Mouse (Mus musculus) forebrain, embryonic 11.5 days (tissue): ENCODE data around the gene Slc25a30. TPM values are rescaled to one million over a fixed set of nuclear protein-coding genes. Genes with fewer than 3 reads are reported as not detected.

Experiments
- ATAC-seq: fragments of 200-750 bp; cut with Nextera tagmentation; replicated peaks from 2 replicates; pipeline ENCODE4 v1.8.0; 2017; ENCODE audit warnings: moderate TSS enrichment; ENCODE audit not compliant: low FRiP score
- DNase-seq: peaks from one replicate; pipeline ENCODE4 v3.0.0-alpha.2; 2017; ENCODE audit warnings: low spot score
- H3K27ac ChIP-seq: fragments of 300-500 bp; sonication (generic); 2 replicates; pipeline ENCODE4 v1.5.1; 2014; ENCODE audit warnings: low read depth, low read length
- H3K27me3 ChIP-seq: fragments of 300-500 bp; sonication (generic); 2 replicates; pipeline ENCODE4 v1.6.1; 2014; ENCODE audit warnings: mild to moderate bottlenecking, low read length, mixed read lengths; ENCODE audit not compliant: control insufficient read depth, insufficient read depth
- H3K36me3 ChIP-seq: fragments of 300-500 bp; sonication (generic); 2 replicates; pipeline ENCODE4 v1.6.1; 2014; ENCODE audit warnings: mild to moderate bottlenecking, low read length, moderate library complexity, mixed read lengths; ENCODE audit not compliant: control insufficient read depth, insufficient read depth
- H3K4me1 ChIP-seq: fragments of 300-500 bp; sonication (generic); replicated peaks from 2 replicates; pipeline ENCODE4 v1.6.1; 2014; ENCODE audit warnings: low read length, mixed read lengths; ENCODE audit not compliant: control insufficient read depth, insufficient read depth
- H3K4me2 ChIP-seq: fragments of 300-500 bp; sonication (generic); 2 replicates; pipeline ENCODE4 v1.6.1; 2014; ENCODE audit warnings: low read depth, mild to moderate bottlenecking, low read length, moderate library complexity, mixed read lengths; ENCODE audit not compliant: severe bottlenecking
- H3K4me3 ChIP-seq: fragments of 300-500 bp; sonication (generic); 2 replicates; pipeline ENCODE4 v1.5.1; 2014; ENCODE audit warnings: low read depth, low read length
- H3K9ac ChIP-seq: fragments of 300-500 bp; sonication (generic); 2 replicates; pipeline ENCODE4 v1.6.1; 2014; ENCODE audit warnings: low read length
- H3K9me3 ChIP-seq: fragments of 300-500 bp; sonication (generic); 2 replicates; pipeline ENCODE4 v1.6.1; 2016; ENCODE audit warnings: low read length, mixed read lengths; ENCODE audit not compliant: control insufficient read depth
- WGBS: fragments of 180-500 bp; shearing (Covaris S2); extraction: QIAGEN DNeasy Blood & Tissue Kit; methylation state at CpG from one replicate; pipeline ENCODE4 v1.1.7; 2014; 5-methylcytosine and 5-hydroxymethylcytosine counted together
- polyA plus RNA-seq: library from polyadenylated mRNA; unstranded; fragments of >200 nt; fragmentation: Nextera tagmentation; extraction: Ambion mirVana; gene quantifications from 2 replicates; pipeline ENCODE4 v1.2.1, GENCODE M21; 2014

The Slc25a30 gene
- polyA plus RNA-seq, 1 experiment from 2014 or later = 9.4 TPM

GRCm38 (mm10) chr14:75767492-75768274 is 19.2 kb downstream of the Slc25a30 start:
- Histone ChIP-seq H3K27ac (peak overlapping the region; percentile 62), H3K4me1 (no peaks in the 10 kb centered on the region; the same call in 1 of the 2 replicates), H3K4me2 (no peak overlapping the region), H3K9me3 (no peaks in the 10 kb centered on the region), H3K9ac (peak overlapping the region; percentile 56), H3K27me3 (no peaks in the 10 kb centered on the region), H3K4me3 (no peak overlapping the region), H3K36me3 (peaks cover 3% of the 10 kb centered on the region; the same call in 1 of the 2 replicates)
- peak; percentile 91 for DNase-seq
- 54% methylated on average over 17 of the region's 17 CpGs for WGBS
- peak; percentile 89 for ATAC-seq

- WGBS = 63% methylated on average over 10 of the region's 10 CpGs
- ATAC-seq (0 out of 2 replicates have a peak, but pooled peaks have one; percentile 58), DNase-seq (no peak)
These were observed 25.6 kb downstream of the Slc25a30 start for GRCm38 (mm10) chr14:75761028-75761805.

GRCm38 (mm10) chr14:75758401-75758800 is 28.4 kb downstream of the Slc25a30 start:
- Histone ChIP-seq H3K4me1 (peaks cover 2% of the 10 kb centered on the region; the same call in 1 of the 2 replicates), H3K4me3 (no peak overlapping the region), H3K36me3 (no peaks in the 10 kb centered on the region; the same call in 1 of the 2 replicates), H3K27ac (no peak overlapping the region), H3K9ac (no peak overlapping the region), H3K27me3 (no peaks in the 10 kb centered on the region), H3K4me2 (no peak overlapping the region), H3K9me3 (no peaks in the 10 kb centered on the region)
- DNase-seq (no peak), ATAC-seq (no peak)
- 80% methylated on average over 7 of the region's 7 CpGs for WGBS

More at GRCm38 (mm10) chr14:75761028-75761805, 25.6 kb downstream of the Slc25a30 start:
- Histone ChIP-seq H3K4me1 (no peaks in the 10 kb centered on the region), H3K4me3 (no peak overlapping the region), H3K27ac (no peak overlapping the region), H3K36me3 (peaks cover 3% of the 10 kb centered on the region; the same call in 1 of the 2 replicates), H3K9me3 (no peaks in the 10 kb centered on the region), H3K27me3 (no peaks in the 10 kb centered on the region), H3K9ac (no peak overlapping the region), H3K4me2 (no peak overlapping the region)

- ATAC-seq (no peak), DNase-seq (no peak)
- Histone ChIP-seq H3K4me3 (no peak overlapping the region), H3K27me3 (no peaks in the 10 kb centered on the region), H3K4me2 (no peak overlapping the region), H3K36me3 (no peaks in the 10 kb centered on the region; the same call in 1 of the 2 replicates), H3K27ac (no peak overlapping the region), H3K4me1 (peaks cover 5% of the 10 kb centered on the region; the same call in 1 of the 2 replicates), H3K9me3 (no peaks in the 10 kb centered on the region), H3K9ac (no peak overlapping the region)
- 87% methylated on average over 2 of the region's 2 CpGs for WGBS
These were observed 29.0 kb downstream of the Slc25a30 start for GRCm38 (mm10) chr14:75757821-75758220.

- H3K4me2 ChIP-seq = no peak overlapping the region
- no peaks in the 10 kb centered on the region for H3K27me3 ChIP-seq
- no peak for DNase-seq
- H3K9ac ChIP-seq = no peak overlapping the region
- 89% methylated on average over 6 of the region's 6 CpGs for whole genome bisulfite sequencing
- no peaks in the 10 kb centered on the region for H3K9me3 ChIP-seq
- no peak overlapping the region for H3K4me3 ChIP-seq
- no peak for ATAC-seq
- no peaks in the 10 kb centered on the region; the same call in 1 of the 2 replicates for H3K36me3 ChIP-seq
- H3K27ac ChIP-seq = no peak overlapping the region
- peaks cover 7% of the 10 kb centered on the region; the same call in 1 of the 2 replicates for H3K4me1 ChIP-seq
These were observed 29.9 kb downstream of the Slc25a30 start for GRCm38 (mm10) chr14:75756971-75757370.

GRCm38 (mm10) chr14:75753991-75754817 is 32.6 kb downstream of the Slc25a30 start, which contains the start of gene Cog3:
TSS of gene Cog3 (minus strand) at chr14:75754517.
- peak within 1 kb of the TSS; percentile 82 for H3K9ac ChIP-seq
- H3K9me3 ChIP-seq = no peaks in the 10 kb centered on the region
- H3K4me1 ChIP-seq = peaks cover 7% of the 10 kb centered on the region; the same call in 1 of the 2 replicates
- H3K4me3 ChIP-seq = peak within 1 kb of the TSS; percentile 92
- peak within 1 kb of the TSS; percentile 59 for H3K27ac ChIP-seq
- ATAC-seq = peak; percentile 96
- 1% methylated on average over 73 of the region's 78 CpGs for WGBS
- DNase-seq = peak; percentile 95
- H3K27me3 ChIP-seq = no peaks in the 10 kb centered on the region
- no peaks in the 10 kb centered on the region for H3K36me3 ChIP-seq
- H3K4me2 ChIP-seq = peak within 1 kb of the TSS; percentile 76

- Histone ChIP-seq H3K9ac (peak overlapping the region; percentile 82; the same call in 1 of the 2 replicates), H3K27me3 (no peaks in the 10 kb centered on the region), H3K36me3 (no peaks in the 10 kb centered on the region), H3K9me3 (no peaks in the 10 kb centered on the region), H3K4me1 (peaks cover 7% of the 10 kb centered on the region; the same call in 1 of the 2 replicates), H3K4me2 (peak overlapping the region; percentile 76), H3K4me3 (peak overlapping the region; percentile 92), H3K27ac (no peak overlapping the region)
- DNase-seq (no peak), ATAC-seq (no peak)
- WGBS = 77% methylated on average over 8 of the region's 8 CpGs
These were observed 33.6 kb downstream of the Slc25a30 start for GRCm38 (mm10) chr14:75753206-75753605.

- no peak overlapping the region for H3K9ac ChIP-seq
- no peak overlapping the region for H3K4me2 ChIP-seq
- 91% methylated on average over 4 of the region's 4 CpGs for WGBS
- ATAC-seq (no peak), DNase-seq (no peak)
- H3K36me3 ChIP-seq = no peaks in the 10 kb centered on the region; the same call in 1 of the 2 replicates
- no peak overlapping the region for H3K27ac ChIP-seq
- H3K27me3 ChIP-seq = no peaks in the 10 kb centered on the region
- H3K4me3 ChIP-seq = no peak overlapping the region
- no peaks in the 10 kb centered on the region for H3K9me3 ChIP-seq
- H3K4me1 ChIP-seq = peaks cover 7% of the 10 kb centered on the region; the same call in 1 of the 2 replicates
These were observed 35.8 kb downstream of the Slc25a30 start for GRCm38 (mm10) chr14:75751040-75751439.
